Mouse (Mus musculus) cerebellum, adult 11 months (tissue): ENCODE measurements around the gene Mt2.

Experiments used
- DNase-seq: peaks from one replicate; pipeline ENCODE4 v3.0.0; 2022

Mt2 gene

GRCm38 (mm10) chr8:94173848-94174403 lies 1.5 kb downstream of the Mt2 start:
- no peak for DNase-seq

DNA sequence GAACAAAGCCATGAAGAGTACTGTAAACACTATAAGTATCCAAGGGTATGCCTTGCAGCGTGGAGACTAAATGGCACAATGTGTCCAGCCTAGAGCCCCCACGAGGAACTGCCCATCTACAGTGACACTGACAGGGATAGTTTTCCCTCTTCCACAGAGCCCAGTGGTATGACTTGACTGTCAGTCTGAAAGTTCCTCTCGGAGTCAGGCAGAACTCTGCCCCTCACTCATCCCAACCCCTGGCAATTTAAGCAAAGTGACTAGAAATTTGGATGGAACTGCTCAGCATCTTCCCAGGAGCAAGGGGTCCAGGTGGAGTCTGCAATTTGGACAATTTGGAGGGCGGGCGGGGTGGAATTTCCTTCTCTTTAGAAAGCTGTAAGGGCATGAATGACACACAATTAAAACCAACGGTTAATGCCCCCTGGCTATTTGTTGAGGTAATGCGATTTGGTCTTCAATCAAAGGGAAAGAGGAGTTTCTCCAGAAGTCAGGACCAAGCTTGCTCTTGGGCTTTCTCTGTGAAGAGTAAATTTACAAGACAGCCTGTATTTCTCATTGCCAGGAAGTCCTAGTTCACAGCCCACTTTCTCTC lies 2.3 kb downstream of the Mt2 start:
- DNase-seq: no peak

DNA sequence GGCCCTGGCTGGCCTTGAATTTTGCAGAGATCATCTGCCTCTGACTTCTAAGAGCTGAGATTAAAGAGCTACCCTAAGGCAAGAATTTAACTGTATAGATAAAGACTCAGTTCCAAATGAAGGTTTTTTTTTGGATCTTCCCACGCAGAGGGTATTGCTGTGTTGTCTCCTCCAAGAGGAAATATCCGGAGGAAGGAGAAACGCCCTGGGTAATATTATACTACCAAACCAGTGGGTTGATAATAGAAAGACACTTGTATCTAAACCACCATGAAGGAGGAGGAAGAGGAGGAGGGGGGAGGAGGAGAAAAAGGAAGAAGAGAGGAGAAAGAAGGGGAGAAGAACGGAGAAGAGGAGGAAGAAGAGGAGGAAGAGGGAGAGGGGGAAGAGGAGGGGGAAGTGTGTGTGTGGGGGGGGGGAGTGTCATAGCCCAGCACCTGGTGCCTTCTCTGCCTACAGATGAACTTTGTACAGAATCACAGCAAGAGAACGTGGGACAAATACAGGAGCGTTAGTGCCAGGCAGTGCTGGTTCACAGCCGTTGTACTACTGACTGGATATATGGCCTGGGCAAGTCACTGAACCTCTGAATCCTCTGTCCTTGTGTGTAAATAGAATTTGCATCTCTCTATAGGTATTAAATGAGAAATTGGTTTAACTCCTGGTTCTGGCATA lies 5.4 kb downstream of the Mt2 start:
- DNase-seq: no peak

GRCm38 (mm10) chr8:94178857-94179712 lies 6.6 kb downstream of the Mt2 start, which contains the start of gene Mt1:
Mt1 (plus strand) TSS chr8:94179082.
- peak; percentile 70 for DNase-seq

DNA sequence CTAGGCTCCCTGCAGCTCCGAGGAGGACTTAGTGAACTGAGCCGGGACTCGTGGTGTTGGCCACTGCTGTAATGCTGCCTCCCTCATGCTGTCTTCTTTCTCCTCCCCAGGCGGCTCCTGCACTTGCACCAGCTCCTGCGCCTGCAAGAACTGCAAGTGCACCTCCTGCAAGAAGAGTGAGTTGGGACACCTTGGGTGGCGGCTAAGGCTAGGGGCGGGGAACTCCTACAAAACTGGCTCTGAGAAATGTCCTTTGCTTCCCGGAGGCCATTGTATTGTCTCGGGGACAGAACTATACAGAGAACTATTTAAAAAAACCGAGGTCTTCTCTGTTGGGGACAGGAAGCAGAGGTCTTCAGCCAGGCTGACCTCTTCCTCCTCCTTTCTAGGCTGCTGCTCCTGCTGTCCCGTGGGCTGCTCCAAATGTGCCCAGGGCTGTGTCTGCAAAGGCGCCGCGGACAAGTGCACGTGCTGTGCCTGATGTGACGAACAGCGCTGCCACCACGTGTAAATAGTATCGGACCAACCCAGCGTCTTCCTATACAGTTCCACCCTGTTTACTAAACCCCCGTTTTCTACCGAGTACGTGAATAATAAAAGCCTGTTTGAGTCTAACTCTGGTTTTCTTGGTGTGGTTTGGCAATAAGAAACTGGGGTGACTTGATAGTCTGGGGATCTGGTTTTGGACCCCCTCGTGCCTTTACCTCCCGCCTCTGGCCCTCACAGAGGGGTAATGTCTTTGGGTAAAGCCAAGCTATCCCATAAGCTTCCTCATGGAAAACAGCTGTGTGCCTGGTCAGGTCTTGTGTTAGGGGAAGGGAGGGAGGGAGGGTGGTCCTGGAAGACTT lies 7.5 kb downstream of the Mt2 start:
- no peak for DNase-seq

DNA sequence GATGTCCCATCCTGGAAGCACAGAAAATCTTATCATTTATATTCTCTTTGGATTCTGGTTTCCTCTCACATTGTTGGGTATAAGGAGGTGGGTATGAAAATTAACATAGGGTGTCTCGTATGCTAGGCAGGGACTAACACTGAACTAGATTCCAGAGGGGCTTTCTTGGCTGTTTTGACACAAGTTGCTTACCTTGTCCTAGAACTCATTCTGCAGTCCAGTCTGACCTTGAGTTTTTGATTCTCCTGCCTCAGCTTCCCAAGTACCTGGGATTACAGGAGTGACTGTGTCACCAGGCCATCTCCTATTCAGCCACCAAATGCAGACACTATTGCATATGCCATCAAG lies 8.1 kb downstream of the Mt2 start:
- DNase-seq: no peak

DNA sequence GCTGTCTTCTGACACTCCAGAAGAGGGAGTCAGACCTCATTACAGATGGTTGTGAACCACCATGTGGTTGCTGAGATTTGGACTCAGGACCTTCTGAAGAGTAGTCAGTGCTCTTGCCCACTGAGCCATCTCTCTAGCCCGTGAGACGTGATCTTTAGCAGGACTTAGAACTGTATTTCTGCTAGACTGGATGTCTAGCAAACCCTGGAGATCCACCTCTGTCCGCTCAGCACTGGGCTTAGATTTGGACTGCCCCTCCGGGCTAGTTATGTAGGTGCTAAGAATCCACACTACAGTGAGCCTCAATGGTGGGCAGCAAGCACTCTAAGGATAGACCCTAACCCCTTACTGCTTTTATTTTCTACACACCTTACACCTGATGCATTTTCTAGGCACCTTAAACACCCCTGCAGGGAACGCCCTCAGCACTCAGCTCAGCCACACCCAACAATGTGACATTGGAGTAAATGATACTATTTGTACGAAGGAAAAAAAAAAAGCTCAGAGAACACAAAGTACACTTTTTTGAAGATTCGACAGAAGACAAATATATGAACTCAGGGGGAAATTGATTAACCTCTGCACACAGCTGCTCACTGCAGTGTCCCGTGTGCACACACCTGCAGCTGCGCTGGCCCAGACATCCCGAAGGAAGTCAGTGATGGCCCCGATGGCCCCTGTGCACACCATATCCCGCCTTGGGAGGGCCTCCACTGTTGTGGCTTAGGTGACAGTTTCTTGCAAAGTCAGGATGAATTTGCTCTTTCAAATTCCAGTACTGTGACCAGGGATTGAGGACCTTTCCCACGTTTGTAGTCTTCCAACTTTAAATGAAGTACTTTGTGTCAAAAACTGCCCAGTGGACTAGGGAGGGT lies 9.8 kb downstream of the Mt2 start:
- DNase-seq: no peak

GRCm38 (mm10) chr8:94183117-94183516 lies 10.7 kb downstream of the Mt2 start:
- peak; percentile 26 for DNase-seq

- no peak for DNase-seq
Observed at GRCm38 (mm10) chr8:94184357-94184843, 11.9 kb downstream of the Mt2 start.

GRCm38 (mm10) chr8:94185791-94186190 lies 13.3 kb downstream of the Mt2 start:
- DNase-seq: no peak

- DNase-seq: peak; percentile 71
Observed at GRCm38 (mm10) chr8:94186542-94186941, 14.1 kb downstream of the Mt2 start.

GRCm38 (mm10) chr8:94187290-94188002 lies 15.0 kb downstream of the Mt2 start:
- no peak for DNase-seq

DNA sequence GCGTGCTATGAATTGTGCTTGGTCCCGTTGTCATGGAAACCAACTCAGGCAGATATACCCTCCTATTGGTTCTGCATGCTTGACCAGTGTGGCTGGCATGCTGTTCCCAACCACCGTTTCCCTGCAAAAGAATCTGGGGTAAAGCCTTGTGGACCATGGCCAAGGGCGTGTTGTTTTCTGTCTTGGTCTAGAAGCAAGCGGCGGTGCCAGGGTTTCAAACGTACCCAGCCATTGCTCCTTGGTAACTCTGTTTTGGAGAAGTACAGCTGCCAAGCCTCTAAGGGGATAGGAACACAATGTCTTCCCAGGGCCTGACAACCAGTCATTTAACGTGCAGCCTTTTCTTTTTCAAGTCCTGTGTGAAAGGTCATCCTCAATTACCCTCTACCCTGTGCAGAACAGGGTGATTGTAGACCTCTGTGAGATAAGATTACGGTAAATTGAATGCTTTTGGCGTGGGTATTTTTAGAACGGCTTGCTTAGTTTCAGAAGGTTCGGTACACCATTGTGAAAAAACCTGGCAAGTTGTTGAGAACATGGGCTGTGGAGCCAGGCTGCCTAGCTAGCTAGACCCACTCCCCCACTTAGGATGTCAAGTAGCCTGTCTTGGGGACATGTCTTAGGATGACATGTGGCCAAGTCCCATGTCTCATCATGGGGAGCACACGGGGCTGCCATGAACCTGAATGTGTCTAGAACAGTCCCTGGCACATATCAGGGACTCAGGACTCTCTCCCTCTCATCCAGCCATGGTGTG lies 17.0 kb downstream of the Mt2 start:
- no peak for DNase-seq

GRCm38 (mm10) chr8:94191101-94191691 lies 18.7 kb downstream of the Mt2 start:
- no peak for DNase-seq

- no peak for DNase-seq
Observed at GRCm38 (mm10) chr8:94192926-94193325, 20.5 kb downstream of the Mt2 start.

- DNase-seq: no peak
Observed at GRCm38 (mm10) chr8:94194591-94195223, 22.2 kb downstream of the Mt2 start.

- DNase-seq: peak; percentile 49
Observed at GRCm38 (mm10) chr8:94199202-94199869, 26.9 kb downstream of the Mt2 start.

DNA sequence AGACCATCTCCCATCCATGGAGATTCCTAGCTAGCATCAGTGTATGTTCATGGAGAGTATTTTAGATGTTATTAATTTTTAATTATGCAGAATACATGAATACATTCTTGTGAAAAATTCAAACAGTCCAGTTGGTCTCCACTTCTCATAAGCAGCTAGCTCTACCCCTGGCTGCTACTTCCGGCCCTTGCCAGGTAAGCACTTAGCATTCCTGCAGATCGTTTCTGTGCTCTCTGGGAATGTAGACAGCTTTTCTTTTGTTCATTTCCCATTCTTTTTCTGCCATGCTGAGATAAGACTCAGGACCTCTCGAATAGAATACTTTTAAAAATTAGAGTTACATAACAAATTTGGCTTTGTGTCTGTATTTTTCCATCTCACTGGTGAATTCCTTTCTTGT lies 31.6 kb downstream of the Mt2 start:
- DNase-seq: no peak
